Mouse (Mus musculus) gastrocnemius, postnatal 10 days (tissue): ENCODE results near the gene 2610528A11Rik. TPM values are rescaled to one million over a fixed set of nuclear protein-coding genes. Genes with fewer than 3 reads are reported as not detected.
"Not testable (repeated sequence)": the region's sequence is repeated elsewhere in the genome, so short reads cannot be mapped to it uniquely, and the experiment has no call there.

Experiments used
- DNase-seq: peaks from one replicate; pipeline ENCODE4 v3.0.0; 2021; ENCODE audit warnings: mixed read lengths
- long read RNA-seq, 2 experiments: library from polyadenylated mRNA; stranded (forward); transcript quantifications; one replicate each; pipeline ENCODE4 v2.0.0; 2021
- total RNA-seq, 2 experiments: library from RNA; stranded (reverse); gene quantifications; 2 replicates each; pipeline ENCODE4 v1.2.3; 2021

The 2610528A11Rik gene
- 1 to 10 TPM in 1 of 2 experiments, under 1 TPM in 1; 0.85 to 1.1 TPM for total RNA-seq
- long read RNA-seq, experiment 1: 0 reads
- long read RNA-seq, experiment 2: 0 reads

GRCm38 (mm10) chr14:37113922-37114321 is at the start of gene 2610528A11Rik:
TSS of gene 2610528A11Rik (minus strand) at chr14:37114022.
- no peak for DNase-seq

GRCm38 (mm10) chr14:37163277-37163956 is 49.6 kb upstream of the 2610528A11Rik start:
- DNase-seq: no peak

GRCm38 (mm10) chr14:37154391-37154790 is 40.6 kb upstream of the 2610528A11Rik start:
- no peak for DNase-seq

- DNase-seq: no peak
Measured at GRCm38 (mm10) chr14:37139051-37139710, 25.4 kb upstream of the 2610528A11Rik start.

GRCm38 (mm10) chr14:37137596-37137995 is 23.8 kb upstream of the 2610528A11Rik start:
- not testable (repeated sequence) for DNase-seq

GRCm38 (mm10) chr14:37136110-37136509 is 22.3 kb upstream of the 2610528A11Rik start:
- no peak for DNase-seq

- DNase-seq: no peak
Measured at GRCm38 (mm10) chr14:37135671-37136070, 21.8 kb upstream of the 2610528A11Rik start.

- DNase-seq: peak; percentile 89
Measured at GRCm38 (mm10) chr14:37135127-37135593, 21.3 kb upstream of the 2610528A11Rik start, which contains the start of gene Ghitm. TSS of gene Ghitm (minus strand) at chr14:37135272.

GRCm38 (mm10) chr14:37134304-37135126 is 20.7 kb upstream of the 2610528A11Rik start:
- no peak for DNase-seq

- peak; percentile 25 for DNase-seq
Measured at GRCm38 (mm10) chr14:37127652-37128051, 13.8 kb upstream of the 2610528A11Rik start.

GRCm38 (mm10) chr14:37119233-37119632 is 5.4 kb upstream of the 2610528A11Rik start:
- no peak for DNase-seq

- no peak for DNase-seq
Measured at GRCm38 (mm10) chr14:37112931-37113330, 891 bp downstream of the 2610528A11Rik start.

GRCm38 (mm10) chr14:37111371-37111770 is 2.5 kb downstream of the 2610528A11Rik start:
- no peak for DNase-seq

GRCm38 (mm10) chr14:37110456-37110855 is 3.4 kb downstream of the 2610528A11Rik start:
- no peak for DNase-seq

GRCm38 (mm10) chr14:37109975-37110374 is 3.8 kb downstream of the 2610528A11Rik start:
- DNase-seq: no peak

- no peak for DNase-seq
Measured at GRCm38 (mm10) chr14:37109460-37109859, 4.4 kb downstream of the 2610528A11Rik start.

- no peak for DNase-seq
Measured at GRCm38 (mm10) chr14:37105846-37106245, 8.0 kb downstream of the 2610528A11Rik start.

- DNase-seq: peak; percentile 9
Measured at GRCm38 (mm10) chr14:37104747-37105146, 9.1 kb downstream of the 2610528A11Rik start.

GRCm38 (mm10) chr14:37102484-37102883 is 11.3 kb downstream of the 2610528A11Rik start:
- no peak for DNase-seq

GRCm38 (mm10) chr14:37101531-37101930 is 12.3 kb downstream of the 2610528A11Rik start:
- DNase-seq: no peak

- DNase-seq: no peak
Measured at GRCm38 (mm10) chr14:37097956-37098530, 15.8 kb downstream of the 2610528A11Rik start, which contains the start of gene Cdhr1. TSS of gene Cdhr1 (minus strand) at chr14:37098347.

- DNase-seq: no peak
Measured at GRCm38 (mm10) chr14:37095556-37095955, 18.3 kb downstream of the 2610528A11Rik start.
